Mouse (Mus musculus) heart, embryonic 16.5 days (tissue): ENCODE data around the gene Mapk1ip1. TPM values are rescaled to one million over a fixed set of nuclear protein-coding genes. Genes with fewer than 3 reads are reported as not detected.

ENCODE experiments used
- ATAC-seq: fragments of 200-750 bp; cut with Nextera tagmentation; replicated peaks from 2 replicates; pipeline ENCODE4 v1.8.0; 2017; ENCODE audit warnings: moderate number of reproducible peaks; ENCODE audit not compliant: insufficient read depth, low FRiP score; ENCODE audit errors: extremely low read depth
- H3K27ac ChIP-seq: fragments of 300-500 bp; sonication (generic); 2 replicates; pipeline ENCODE4 v1.5.1; 2014; ENCODE audit warnings: mild to moderate bottlenecking, low read length, control low read depth, moderate library complexity
- H3K27me3 ChIP-seq: fragments of 300-500 bp; sonication (generic); 2 replicates; pipeline ENCODE4 v1.6.1; 2014; ENCODE audit warnings: low read length, mixed read lengths; ENCODE audit not compliant: control insufficient read depth, insufficient read depth
- H3K36me3 ChIP-seq: fragments of 300-500 bp; sonication (generic); 2 replicates; pipeline ENCODE4 v1.6.1; 2014; ENCODE audit not compliant: control insufficient read depth, insufficient read depth
- H3K4me1 ChIP-seq: fragments of 300-500 bp; sonication (generic); 2 replicates; pipeline ENCODE4 v1.6.1; 2014; ENCODE audit warnings: low read length, mixed read lengths; ENCODE audit not compliant: control insufficient read depth, insufficient read depth
- H3K4me2 ChIP-seq: fragments of 300-500 bp; sonication (generic); 2 replicates; pipeline ENCODE4 v1.6.1; 2014; ENCODE audit warnings: low read depth, mild to moderate bottlenecking, control low read depth, low read length
- H3K4me3 ChIP-seq: fragments of 300-500 bp; sonication (generic); 2 replicates; pipeline ENCODE4 v1.5.1; 2014; ENCODE audit warnings: mild to moderate bottlenecking, control low read depth, low read length
- H3K9ac ChIP-seq: fragments of 300-500 bp; sonication (generic); 2 replicates; pipeline ENCODE4 v1.6.1; 2014; ENCODE audit warnings: low read length, control low read depth
- H3K9me3 ChIP-seq: fragments of 300-500 bp; sonication (generic); replicated peaks from 2 replicates; pipeline ENCODE4 v1.6.1; 2016; ENCODE audit warnings: low read length; ENCODE audit not compliant: control insufficient read depth
- WGBS: fragments of 180-500 bp; shearing (Covaris S2); extraction: QIAGEN DNeasy Blood & Tissue Kit; methylation state at CpG from one replicate; pipeline ENCODE4 v1.1.7; 2014; 5-methylcytosine and 5-hydroxymethylcytosine counted together
- polyA plus RNA-seq: library from polyadenylated mRNA; unstranded; fragments of >200 nt; fragmentation: Nextera tagmentation; extraction: Ambion mirVana; gene quantifications from 2 replicates; pipeline ENCODE4 v1.2.1, GENCODE M21; 2015

The Mapk1ip1 gene
- polyA plus RNA-seq, 1 experiment from 2014 or later, result 15.4 TPM

- ATAC-seq, result no peak
- H3K4me3 ChIP-seq, result peak overlapping the region; percentile 99
Measured at GRCm38 (mm10) chr7:138845111-138845510, 962 bp downstream of the Mapk1ip1 start.

DNA sequence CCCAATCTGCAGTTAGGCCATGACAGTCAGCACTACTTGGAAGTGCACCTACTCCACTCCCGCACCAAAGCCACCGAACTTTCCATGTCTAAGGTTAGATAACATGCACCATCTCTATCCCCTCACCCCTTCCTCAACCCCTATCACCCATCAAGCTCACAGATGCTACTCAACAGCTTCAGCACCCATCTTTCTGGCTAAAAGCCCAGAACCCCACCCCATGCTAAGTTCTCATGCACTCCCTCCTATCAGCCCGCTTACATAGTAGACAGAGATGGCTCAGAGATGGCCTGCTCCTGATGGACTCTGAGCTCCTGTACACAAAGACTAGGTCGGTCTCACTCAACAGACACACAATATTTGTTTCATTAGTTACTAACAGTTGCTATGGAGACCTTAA lies 2.7 kb downstream of the Mapk1ip1 start:
- H3K9ac ChIP-seq, result no peak overlapping the region
- peaks cover 29% of the 10 kb centered on the region for H3K4me1 ChIP-seq

More at GRCm38 (mm10) chr7:138845111-138845510, 962 bp downstream of the Mapk1ip1 start:
- Histone ChIP-seq H3K9ac (peak overlapping the region; percentile 99), H3K27ac (peak overlapping the region; percentile 97), H3K4me1 (peaks cover 34% of the 10 kb centered on the region), H3K36me3 (0 out of 2 replicates have a peak, but pooled peaks cover 3% of the 10 kb centered on the region), H3K4me2 (peak overlapping the region; percentile 79), H3K27me3 (no peaks in the 10 kb centered on the region), H3K9me3 (no peaks in the 10 kb centered on the region)
- WGBS, result 31% methylated on average over 8 of the region's 8 CpGs

GRCm38 (mm10) chr7:138841436-138842151 lies 4.5 kb downstream of the Mapk1ip1 start:
- Histone ChIP-seq H3K4me3 (no peak overlapping the region), H3K9ac (no peak overlapping the region), H3K9me3 (no peaks in the 10 kb centered on the region), H3K4me2 (no peak overlapping the region), H3K27ac (no peak overlapping the region), H3K27me3 (no peaks in the 10 kb centered on the region), H3K36me3 (peaks cover 2% of the 10 kb centered on the region; the same call in 1 of the 2 replicates), H3K4me1 (peaks cover 17% of the 10 kb centered on the region)
- 67% methylated on average over 3 of the region's 3 CpGs for WGBS
- no peak for ATAC-seq

More for the DNA sequence above, 2.7 kb downstream of the Mapk1ip1 start:
- Histone ChIP-seq H3K36me3 (0 out of 2 replicates have a peak, but pooled peaks cover 2% of the 10 kb centered on the region), H3K27ac (no peak overlapping the region), H3K4me3 (no peak overlapping the region), H3K4me2 (no peak overlapping the region), H3K9me3 (no peaks in the 10 kb centered on the region), H3K27me3 (no peaks in the 10 kb centered on the region)
- WGBS, result 73% methylated on average over 4 of the region's 4 CpGs
- no peak for ATAC-seq

DNA sequence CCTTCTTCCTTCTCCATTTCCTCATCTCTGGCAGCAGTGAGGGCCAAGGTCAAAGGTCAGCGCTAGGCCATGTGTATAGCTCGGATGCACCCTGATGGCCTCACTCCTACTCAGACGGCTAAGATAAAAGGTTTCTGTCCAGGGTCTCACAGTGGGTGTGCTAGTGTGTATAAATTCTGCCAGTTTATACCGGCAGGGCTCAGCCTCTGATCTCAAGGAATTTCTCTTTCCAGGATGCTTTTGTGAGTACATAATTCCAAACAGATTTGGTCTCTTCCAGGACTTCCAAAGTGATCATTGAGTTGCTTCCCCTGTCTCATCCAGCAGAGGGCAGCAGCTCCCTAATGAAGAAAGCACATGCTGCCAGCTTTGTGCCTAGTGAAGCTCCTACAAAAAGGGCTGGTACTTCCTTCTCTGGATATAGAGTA lies 5.5 kb downstream of the Mapk1ip1 start:
- 51% methylated on average over 4 of the region's 4 CpGs for WGBS
- H3K4me1 ChIP-seq, result peaks cover 19% of the 10 kb centered on the region
- H3K4me2 ChIP-seq, result no peak overlapping the region
- peaks cover 5% of the 10 kb centered on the region; the same call in 1 of the 2 replicates for H3K36me3 ChIP-seq
- no peak overlapping the region for H3K9ac ChIP-seq
- H3K4me3 ChIP-seq, result no peak overlapping the region
- no peak for ATAC-seq
- H3K27me3 ChIP-seq, result no peaks in the 10 kb centered on the region
- no peak overlapping the region for H3K27ac ChIP-seq
- H3K9me3 ChIP-seq, result no peaks in the 10 kb centered on the region

DNA sequence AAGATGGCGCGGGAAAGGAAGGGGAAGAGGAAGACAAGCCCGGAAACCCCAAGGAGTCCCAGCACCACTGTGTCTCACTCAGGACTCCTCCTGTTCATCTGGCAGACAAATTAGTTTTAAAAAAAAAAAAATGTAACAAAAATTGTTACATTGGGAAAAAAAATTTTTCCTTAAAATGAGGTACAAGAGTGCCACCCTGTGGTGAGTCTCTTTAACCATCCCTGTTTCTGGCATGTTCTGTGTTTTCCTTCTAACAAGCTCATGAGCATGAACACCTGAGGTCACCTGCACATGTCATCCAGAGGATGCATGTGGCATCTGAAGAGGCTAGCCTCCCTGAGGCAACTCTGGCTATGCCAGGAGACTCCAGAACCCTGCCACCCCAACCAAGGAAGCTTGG lies 11.0 kb downstream of the Mapk1ip1 start:
- ATAC-seq, result no peak
- WGBS, result 86% methylated on average over 3 of the region's 3 CpGs
- H3K27ac ChIP-seq, result no peak overlapping the region
- no peak overlapping the region for H3K9ac ChIP-seq
- H3K9me3 ChIP-seq, result no peaks in the 10 kb centered on the region
- H3K4me1 ChIP-seq, result peaks cover 2% of the 10 kb centered on the region; the same call in 1 of the 2 replicates
- H3K36me3 ChIP-seq, result peaks cover 7% of the 10 kb centered on the region; the same call in 1 of the 2 replicates
- no peaks in the 10 kb centered on the region for H3K27me3 ChIP-seq
- no peak overlapping the region for H3K4me3 ChIP-seq
- H3K4me2 ChIP-seq, result no peak overlapping the region

DNA sequence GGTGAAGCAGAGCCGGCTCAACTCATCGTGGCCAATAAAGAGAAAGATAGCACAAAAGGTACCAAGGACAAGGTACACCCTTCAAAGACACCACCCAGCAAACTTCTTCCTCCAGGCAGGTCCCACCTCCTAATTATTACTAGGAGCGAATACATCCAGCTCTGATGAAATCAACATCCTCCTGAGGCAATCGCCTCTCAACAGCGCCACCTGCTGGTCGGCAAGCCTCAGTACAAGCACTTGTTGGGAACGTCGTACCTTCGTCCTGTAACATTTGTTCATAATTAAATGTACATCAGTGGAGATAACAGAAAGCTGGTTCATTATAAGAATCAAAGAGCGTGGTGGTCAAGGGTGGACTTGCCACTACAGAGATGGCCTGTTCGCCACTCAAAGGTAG lies 18.3 kb downstream of the Mapk1ip1 start:
- 12% methylated on average over 11 of the region's 11 CpGs for WGBS
- no peak overlapping the region for H3K27ac ChIP-seq
- H3K4me3 ChIP-seq, result no peak overlapping the region
- no peaks in the 10 kb centered on the region for H3K27me3 ChIP-seq
- no peaks in the 10 kb centered on the region for H3K36me3 ChIP-seq
- no peaks in the 10 kb centered on the region for H3K4me1 ChIP-seq
- H3K4me2 ChIP-seq, result no peak overlapping the region
- H3K9ac ChIP-seq, result no peak overlapping the region
- no peak for ATAC-seq
- no peaks in the 10 kb centered on the region for H3K9me3 ChIP-seq

DNA sequence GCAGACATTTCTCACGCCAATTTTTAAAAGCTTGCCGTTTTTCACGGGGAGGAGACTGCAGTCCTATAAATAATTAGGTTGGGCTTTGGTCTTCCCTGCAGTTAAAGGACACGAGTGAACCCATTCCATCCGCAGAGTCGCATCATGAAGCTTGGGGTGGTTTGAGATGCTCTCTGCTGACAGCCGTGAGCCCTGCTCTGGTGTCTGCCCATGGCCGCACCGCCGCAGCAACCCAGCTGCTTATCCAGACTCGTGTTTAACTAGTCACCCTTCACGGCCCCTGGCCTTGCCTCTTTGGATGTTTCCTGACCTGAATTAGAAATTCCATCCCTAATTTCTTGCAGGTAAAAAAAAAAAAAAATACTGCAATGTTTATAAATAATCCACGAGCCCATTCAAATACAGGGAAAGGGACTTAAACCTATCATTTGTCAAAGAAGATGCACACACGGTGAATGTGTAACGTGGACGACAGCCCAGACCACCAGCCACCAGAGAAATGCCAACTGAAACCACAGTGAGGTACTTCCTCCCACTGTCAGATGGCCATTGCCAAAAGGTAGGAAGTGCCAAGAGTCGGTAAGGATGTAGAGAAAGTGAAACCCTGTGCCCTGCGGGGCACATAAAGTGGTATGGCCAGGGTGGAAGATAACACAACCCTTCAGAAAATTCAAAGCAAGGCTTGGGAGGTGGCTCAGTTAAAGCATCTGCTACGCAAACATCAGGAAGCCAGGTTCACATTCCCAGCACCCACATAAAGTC lies 20.9 kb downstream of the Mapk1ip1 start:
- Histone ChIP-seq H3K9me3 (no peaks in the 10 kb centered on the region), H3K36me3 (no peaks in the 10 kb centered on the region), H3K27me3 (peaks cover 2% of the 10 kb centered on the region; the same call in 1 of the 2 replicates), H3K4me1 (no peaks in the 10 kb centered on the region), H3K4me3 (no peak overlapping the region), H3K9ac (no peak overlapping the region), H3K27ac (no peak overlapping the region), H3K4me2 (no peak overlapping the region)
- WGBS, result 80% methylated on average over 19 of the region's 19 CpGs
- no peak for ATAC-seq

DNA sequence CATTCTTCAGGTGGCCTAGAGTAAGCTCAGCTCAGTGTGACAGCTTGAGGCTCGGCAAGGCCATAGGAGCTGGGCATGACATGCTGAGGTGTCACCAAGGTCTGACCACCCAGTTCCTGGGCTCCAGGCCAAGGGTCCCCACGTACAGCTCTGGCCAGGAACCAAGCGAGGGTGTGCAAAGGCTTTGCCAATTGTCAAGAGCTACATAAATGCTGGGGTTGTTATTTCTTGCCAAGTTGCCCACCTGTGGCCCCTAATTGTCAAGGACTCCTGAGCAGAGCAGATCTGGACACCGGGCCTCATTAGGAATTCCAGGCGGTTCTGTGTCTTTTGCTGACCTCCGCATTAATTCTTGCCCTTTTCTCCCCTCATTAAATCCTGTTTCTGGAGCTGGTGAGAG lies 21.6 kb downstream of the Mapk1ip1 start:
- Histone ChIP-seq H3K27me3 (peaks cover 2% of the 10 kb centered on the region; the same call in 1 of the 2 replicates), H3K27ac (no peak overlapping the region), H3K4me2 (no peak overlapping the region), H3K4me3 (no peak overlapping the region), H3K36me3 (no peaks in the 10 kb centered on the region), H3K9me3 (no peaks in the 10 kb centered on the region), H3K9ac (no peak overlapping the region), H3K4me1 (no peaks in the 10 kb centered on the region)
- ATAC-seq, result no peak
- 65% methylated on average over 6 of the region's 6 CpGs for WGBS

- no peak for ATAC-seq
- Histone ChIP-seq H3K4me3 (no peak overlapping the region), H3K27ac (no peak overlapping the region), H3K4me1 (no peaks in the 10 kb centered on the region), H3K36me3 (no peaks in the 10 kb centered on the region), H3K9ac (no peak overlapping the region), H3K4me2 (no peak overlapping the region), H3K9me3 (no peaks in the 10 kb centered on the region), H3K27me3 (peaks cover 2% of the 10 kb centered on the region; the same call in 1 of the 2 replicates)
- 53% methylated on average over 4 of the region's 4 CpGs for WGBS
Measured at GRCm38 (mm10) chr7:138818314-138818713, 27.8 kb downstream of the Mapk1ip1 start.
